Mouse (Mus musculus) retina, postnatal 1 day (tissue): ENCODE measurements around the gene Acaa1b.

Experiments used
- DNase-seq: peaks from one replicate; pipeline ENCODE4 v3.0.0-alpha.2; 2012

Acaa1b gene

GRCm38 (mm10) chr9:119156278-119157201 lies at the start of gene Acaa1b:
Acaa1b (minus strand) TSS chr9:119157093.
- peak; percentile 86 for DNase-seq

GRCm38 (mm10) chr9:119206666-119207065 lies 49.8 kb upstream of the Acaa1b start:
- no peak for DNase-seq

- no peak for DNase-seq
Observed at GRCm38 (mm10) chr9:119205756-119206155, 48.9 kb upstream of the Acaa1b start.

- DNase-seq, result no peak
Observed at GRCm38 (mm10) chr9:119203617-119204016, 46.7 kb upstream of the Acaa1b start.

- DNase-seq, result no peak
Observed at GRCm38 (mm10) chr9:119201653-119202052, 44.8 kb upstream of the Acaa1b start.

GRCm38 (mm10) chr9:119199151-119199861 lies 42.4 kb upstream of the Acaa1b start:
- peak; percentile 34 for DNase-seq

- peak; percentile 29 for DNase-seq
Observed at GRCm38 (mm10) chr9:119192202-119192990, 35.5 kb upstream of the Acaa1b start.

GRCm38 (mm10) chr9:119181241-119181728 lies 24.4 kb upstream of the Acaa1b start:
- no peak for DNase-seq

- no peak for DNase-seq
Observed at GRCm38 (mm10) chr9:119179292-119179691, 22.4 kb upstream of the Acaa1b start.

GRCm38 (mm10) chr9:119167608-119168007 lies 10.7 kb upstream of the Acaa1b start:
- DNase-seq, result no peak

- no peak for DNase-seq
Observed at GRCm38 (mm10) chr9:119165548-119165947, 8.7 kb upstream of the Acaa1b start.

- no peak for DNase-seq
Observed at GRCm38 (mm10) chr9:119164743-119165142, 7.8 kb upstream of the Acaa1b start.

- no peak for DNase-seq
Observed at GRCm38 (mm10) chr9:119160689-119161088, 3.8 kb upstream of the Acaa1b start.

- DNase-seq, result no peak
Observed at GRCm38 (mm10) chr9:119158861-119159260, 2.0 kb upstream of the Acaa1b start, which contains the start of gene Gm47289. Gm47289 (plus strand) TSS chr9:119159161.

- DNase-seq, result no peak
Observed at GRCm38 (mm10) chr9:119155826-119156225, 1.1 kb downstream of the Acaa1b start.

GRCm38 (mm10) chr9:119155416-119155815 lies 1.5 kb downstream of the Acaa1b start:
- DNase-seq, result no peak

GRCm38 (mm10) chr9:119151751-119152150 lies 5.1 kb downstream of the Acaa1b start:
- DNase-seq, result no peak

GRCm38 (mm10) chr9:119149601-119150000 lies 7.3 kb downstream of the Acaa1b start:
- peak; percentile 65 for DNase-seq

GRCm38 (mm10) chr9:119146098-119146770 lies 10.7 kb downstream of the Acaa1b start:
- no peak for DNase-seq

GRCm38 (mm10) chr9:119145638-119146037 lies 11.3 kb downstream of the Acaa1b start:
- DNase-seq, result no peak

GRCm38 (mm10) chr9:119145137-119145536 lies 11.8 kb downstream of the Acaa1b start:
- DNase-seq, result no peak

GRCm38 (mm10) chr9:119144696-119145095 lies 12.2 kb downstream of the Acaa1b start:
- DNase-seq, result no peak
